ENCODE assay signal across 16 mouse cellular contexts in genomic region chr13:20829181-20829900, GRCm38 (mm10). TPM values are rescaled to one million over a fixed set of nuclear protein-coding genes. Genes with fewer than 3 reads are reported as not detected.
DNase-seq lines count a peak whose midpoint lies in the region.
"Had no signal": no experiment of that assay in that cellular context is flagged by ENCODE, and none has a peak within 500 bp of the region (broad histone marks: within the 10 kb centered on the region; RNA-seq: fewer than 3 reads in every experiment).

No protein-coding gene starts in this region.

- intact Hi-C loops in heart, postnatal 10 days (cut with DNase I) = no loop called here

- peak; percentile 56 to 64 for DNase-seq in cerebellum, postnatal 10 days
- no peak for DNase-seq in cerebellum, adult 9-11 months
- peak; percentile 30 to 32 for DNase-seq in heart, postnatal 10 days
- no peak for DNase-seq in heart, adult 11 months
- DNase-seq in kidney, adult 8-10 months = peak; percentile 26 to 55
- no peak for DNase-seq in kidney, postnatal 4 days
- DNase-seq in skeletal muscle tissue, adult 2 months (ENCODE audit: low read depth, low spot score) = peak; percentile 10
- DNase-seq: cerebellum, adult 9-10 months; gastrocnemius, postnatal 25 days; layer of hippocampus, adult 9-11 months; lung, embryonic 14.5 days; lung, postnatal 36 days; midbrain, embryonic 14.5 days; thymus, adult 2 months; thymus, postnatal 4 days had no signal

RNA-seq across cellular contexts. Expression of gene Aoah, which starts 35.4 kb away (rescaled TPM):
- total RNA-seq in heart, postnatal 10 days (2021) = 1 to 10 TPM in 1 of 2 experiments, under 1 TPM in 1; 0.69 to 1.1 TPM
- total RNA-seq: MEL had no signal

Comparison
In these comparisons a context has a peak if more than half of its experiments do, and no peak if none do; other contexts are left out.
1. DNase-seq: peak in cerebellum, postnatal 10 days (2 of 2), heart, postnatal 10 days (2 of 2), kidney, adult 8-10 months (2 of 2) and skeletal muscle tissue, adult 2 months (single experiment); none in cerebellum, adult 9-11 months (single experiment), heart, adult 11 months (single experiment) and kidney, postnatal 4 days (0 of 2).